Mouse (Mus musculus): ENCODE results near the gene Foxn2. TPM values are rescaled to one million over a fixed set of nuclear protein-coding genes. Genes with fewer than 3 reads are reported as not detected.
"Not testable (repeated sequence)": the region's sequence is repeated elsewhere in the genome, so short reads cannot be mapped to it uniquely, and the experiment has no call there.

Foxn2 gene
- total RNA-seq (2014; fragmentation: Nextera tagmentation) = 28.1 and 28.9 TPM in 2 replicates
- total RNA-seq (2017) = 34.3 and 40.1 TPM in 2 replicates

GRCm38 (mm10) chr17:88440285-88441000 lies at the start of gene Foxn2:
Gene Foxn2 (plus strand): TSS chr17:88440711.
- peak; percentile 89 for ATAC-seq (replicated peaks; ENCODE audit: low FRiP score, low TSS enrichment, poor library complexity, severe bottlenecking)

- no peak for ATAC-seq (replicated peaks; ENCODE audit: low FRiP score, low TSS enrichment, poor library complexity, severe bottlenecking)
Measured at GRCm38 (mm10) chr17:88397501-88397900, 43.0 kb upstream of the Foxn2 start.

DNA sequence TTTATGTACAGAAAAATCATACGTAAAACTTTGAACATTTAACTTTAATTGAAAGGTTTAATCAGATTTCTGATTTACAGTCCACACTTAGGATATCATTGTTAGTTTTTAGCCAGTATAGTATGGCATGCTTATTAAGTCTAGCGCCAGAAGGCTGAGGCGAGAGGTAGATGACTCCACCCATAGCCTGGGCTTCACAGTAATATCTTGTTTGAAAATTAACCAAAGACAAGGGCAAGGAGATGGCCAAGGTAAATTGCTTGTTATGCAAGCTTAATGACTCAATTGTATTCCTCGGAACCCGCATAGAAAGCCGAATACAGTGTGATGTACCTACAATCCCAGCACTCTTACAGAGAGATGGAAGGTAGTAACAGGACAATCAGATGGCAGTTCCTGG lies 42.4 kb upstream of the Foxn2 start:
- no peak for ATAC-seq (replicated peaks; ENCODE audit: low FRiP score, low TSS enrichment, poor library complexity, severe bottlenecking)

GRCm38 (mm10) chr17:88398854-88399253 lies 41.7 kb upstream of the Foxn2 start:
- no peak for ATAC-seq (replicated peaks; ENCODE audit: low FRiP score, low TSS enrichment, poor library complexity, severe bottlenecking)

DNA sequence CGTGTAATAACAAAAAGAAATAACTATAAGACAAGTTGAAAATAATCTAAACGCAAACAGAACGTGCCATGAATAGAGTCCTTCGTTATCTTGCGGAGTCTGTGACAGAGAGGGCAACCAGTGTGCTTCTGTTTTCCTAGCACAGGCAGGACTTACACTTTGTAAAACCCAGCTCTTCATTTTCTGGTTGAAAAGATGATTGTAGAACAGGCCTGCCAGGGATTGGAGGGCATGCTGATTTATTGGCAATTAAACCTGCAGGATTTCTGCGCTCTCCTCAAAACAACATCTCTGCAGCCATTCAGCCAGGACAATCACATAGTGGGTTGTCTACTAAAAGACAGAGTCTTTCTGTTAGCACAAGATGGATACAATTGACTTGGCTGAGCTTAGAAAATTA lies 40.4 kb upstream of the Foxn2 start:
- no peak for ATAC-seq (replicated peaks; ENCODE audit: low FRiP score, low TSS enrichment, poor library complexity, severe bottlenecking)

DNA sequence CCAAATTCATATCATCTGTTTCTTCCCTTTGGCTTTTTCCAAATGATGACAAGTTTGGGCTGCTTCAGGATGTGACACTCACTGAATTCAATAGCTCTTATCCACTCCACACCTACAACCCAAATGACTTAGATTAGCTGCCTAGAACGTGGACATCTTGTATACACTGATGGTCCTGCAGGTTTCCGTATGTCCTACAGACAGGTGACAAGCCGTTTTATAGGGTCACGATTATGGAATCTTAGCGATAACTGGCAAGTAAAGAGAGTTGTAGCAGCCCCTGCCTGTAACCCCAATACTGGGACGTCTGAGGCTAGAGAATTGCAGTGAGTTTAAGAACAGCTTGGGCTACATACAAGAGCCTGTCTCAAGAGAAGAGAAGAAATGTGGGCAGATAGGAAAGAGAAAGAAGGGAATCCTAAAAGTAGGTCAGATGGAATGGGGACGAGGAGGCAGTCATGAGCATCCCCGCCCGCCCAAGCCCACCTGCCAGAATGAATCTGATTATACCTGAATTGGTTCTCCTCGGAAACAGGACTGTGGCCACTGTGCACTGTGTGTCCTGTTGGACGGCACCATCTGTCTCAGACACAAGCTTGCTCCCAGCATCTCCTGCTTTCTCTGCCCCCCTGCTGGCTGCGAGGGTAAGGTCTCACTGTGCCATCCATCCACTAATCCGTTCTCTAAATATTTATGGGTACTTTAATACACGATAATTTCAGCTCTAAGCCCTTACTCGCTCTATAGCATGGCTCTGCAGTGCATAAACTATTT lies 39.6 kb upstream of the Foxn2 start:
- no peak for ATAC-seq (replicated peaks; ENCODE audit: low FRiP score, low TSS enrichment, poor library complexity, severe bottlenecking)

DNA sequence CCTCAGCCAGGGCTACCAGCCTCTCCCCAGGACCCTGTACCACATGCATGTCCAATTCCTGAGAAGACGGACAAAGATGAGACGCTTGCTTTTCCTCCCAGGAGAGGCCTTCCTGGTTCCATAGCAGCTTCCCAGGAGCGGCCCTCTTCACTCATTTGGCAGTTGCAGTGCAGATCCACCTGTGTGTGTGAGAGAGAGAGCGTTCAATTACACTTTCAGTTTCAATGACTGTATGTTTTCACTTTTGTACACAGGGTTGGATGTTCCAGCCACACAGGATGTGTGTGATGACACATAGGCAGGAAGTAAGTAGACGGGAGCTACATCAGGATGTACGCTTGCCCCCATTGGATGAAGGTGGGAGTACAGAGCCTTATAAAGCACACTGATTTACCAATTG lies 37.2 kb upstream of the Foxn2 start:
- ATAC-seq (replicated peaks; ENCODE audit: low FRiP score, low TSS enrichment, poor library complexity, severe bottlenecking) = no peak

DNA sequence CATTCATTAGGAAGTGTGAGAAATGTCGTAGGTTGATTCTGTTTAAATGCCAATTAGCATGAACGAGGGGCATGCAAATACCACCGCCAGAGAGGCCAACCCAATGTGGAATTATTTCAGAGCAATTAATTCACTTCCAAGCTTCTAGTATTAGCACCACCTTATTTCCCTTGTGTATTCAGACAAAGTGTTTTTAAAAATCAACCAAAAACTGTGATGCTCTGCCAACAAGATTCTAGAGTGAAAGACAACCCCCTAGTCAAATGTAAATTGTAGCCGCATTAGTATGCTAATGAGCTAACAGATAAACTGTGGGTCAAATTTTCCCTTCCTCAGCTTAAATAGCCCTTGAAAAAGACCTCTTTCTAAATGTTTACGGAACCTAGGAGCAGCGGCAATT lies 36.0 kb upstream of the Foxn2 start:
- no peak for ATAC-seq (replicated peaks; ENCODE audit: low FRiP score, low TSS enrichment, poor library complexity, severe bottlenecking)

DNA sequence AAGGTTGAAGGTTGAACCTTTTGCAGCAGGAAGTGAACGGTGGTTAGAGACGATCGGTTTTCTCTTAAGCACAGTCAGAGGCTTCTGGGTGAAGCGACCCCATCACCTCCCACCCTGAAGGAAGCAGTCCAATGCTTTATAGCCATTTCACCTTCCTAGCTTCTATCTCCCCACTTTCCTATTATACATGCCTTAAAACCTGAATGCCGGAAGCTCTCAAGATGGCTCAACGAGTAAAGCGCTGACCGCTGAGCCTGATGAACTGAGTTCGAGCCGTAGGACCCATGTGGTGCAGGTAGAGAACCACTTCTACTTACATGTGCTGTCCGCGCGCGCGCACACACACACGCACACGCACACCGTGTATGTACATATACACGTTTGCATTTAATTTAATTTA lies 35.4 kb upstream of the Foxn2 start:
- no peak; the same call in 1 of the 2 replicates for ATAC-seq (replicated peaks; ENCODE audit: low FRiP score, low TSS enrichment, poor library complexity, severe bottlenecking)

DNA sequence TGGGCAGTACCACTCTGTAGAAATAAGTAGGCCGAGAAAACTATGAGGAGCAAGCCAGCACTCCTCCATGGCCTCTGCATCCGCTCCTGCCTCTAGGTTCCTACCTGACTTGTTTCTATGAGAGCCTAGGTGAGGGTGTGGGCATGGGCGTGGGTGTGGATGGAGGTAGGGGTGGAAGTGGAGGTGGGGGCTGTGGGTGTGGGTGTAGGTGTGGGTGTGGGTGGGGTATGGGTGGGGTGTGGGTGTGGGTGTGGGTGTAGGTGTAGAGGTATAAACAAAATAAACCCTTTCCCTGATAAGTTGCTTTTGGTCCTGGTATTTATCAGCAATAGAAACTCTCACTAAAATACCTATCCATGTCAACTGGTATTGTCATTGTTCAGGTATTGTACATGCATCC lies 30.8 kb upstream of the Foxn2 start:
- ATAC-seq (replicated peaks; ENCODE audit: low FRiP score, low TSS enrichment, poor library complexity, severe bottlenecking) = no peak

GRCm38 (mm10) chr17:88413155-88413836 lies 27.2 kb upstream of the Foxn2 start:
- no peak for ATAC-seq (replicated peaks; ENCODE audit: low FRiP score, low TSS enrichment, poor library complexity, severe bottlenecking)

- no peak for ATAC-seq (replicated peaks; ENCODE audit: low FRiP score, low TSS enrichment, poor library complexity, severe bottlenecking)
Measured at GRCm38 (mm10) chr17:88420426-88420825, 20.1 kb upstream of the Foxn2 start.

GRCm38 (mm10) chr17:88421246-88421645 lies 19.3 kb upstream of the Foxn2 start:
- no peak for ATAC-seq (replicated peaks; ENCODE audit: low FRiP score, low TSS enrichment, poor library complexity, severe bottlenecking)

- peak; percentile 97 for ATAC-seq (replicated peaks; ENCODE audit: low FRiP score, low TSS enrichment, poor library complexity, severe bottlenecking)
Measured at GRCm38 (mm10) chr17:88430719-88431118, 9.8 kb upstream of the Foxn2 start.

DNA sequence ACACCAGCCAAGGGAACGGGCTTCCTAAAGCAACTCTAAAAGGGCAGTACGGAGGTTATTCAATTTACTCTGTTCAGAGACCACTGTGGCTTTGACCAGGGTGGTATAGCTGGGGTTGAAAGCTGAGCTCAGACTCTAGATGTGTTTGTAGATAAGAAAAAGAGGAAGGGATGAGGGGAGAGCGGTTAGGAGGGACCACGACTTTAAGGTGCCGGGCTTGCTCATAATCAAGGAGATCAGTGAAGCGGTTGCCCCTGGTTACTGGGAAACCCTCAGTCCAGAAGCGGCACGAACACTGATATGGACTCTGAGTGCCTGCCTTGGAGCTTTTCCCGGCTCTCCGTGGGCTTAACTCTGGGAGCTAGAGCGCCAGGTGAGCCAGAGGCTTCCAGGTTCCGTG lies 9.0 kb upstream of the Foxn2 start:
- ATAC-seq (replicated peaks; ENCODE audit: low FRiP score, low TSS enrichment, poor library complexity, severe bottlenecking) = peak; percentile 54

DNA sequence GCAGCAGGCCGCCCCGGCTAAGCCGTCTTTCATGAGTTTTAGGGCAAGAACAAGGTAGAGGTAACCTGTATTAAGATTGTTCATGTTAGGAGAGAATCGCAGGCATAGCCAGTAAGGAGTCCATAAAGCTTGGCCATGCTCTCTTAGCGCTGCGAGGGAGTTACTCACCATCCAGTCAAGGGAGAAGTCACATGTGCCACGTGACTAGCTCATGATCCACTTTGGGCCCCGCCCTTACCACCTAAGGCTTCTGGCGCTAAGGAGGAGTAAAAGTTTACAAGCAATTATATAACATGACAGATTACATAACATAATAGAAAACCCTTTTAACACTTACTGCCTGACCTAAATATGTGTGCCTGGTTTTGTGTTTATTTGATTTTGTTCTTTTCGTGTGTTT lies 8.5 kb upstream of the Foxn2 start:
- 0 out of 2 replicates have a peak, but pooled peaks have one; percentile 17 for ATAC-seq (replicated peaks; ENCODE audit: low FRiP score, low TSS enrichment, poor library complexity, severe bottlenecking)

DNA sequence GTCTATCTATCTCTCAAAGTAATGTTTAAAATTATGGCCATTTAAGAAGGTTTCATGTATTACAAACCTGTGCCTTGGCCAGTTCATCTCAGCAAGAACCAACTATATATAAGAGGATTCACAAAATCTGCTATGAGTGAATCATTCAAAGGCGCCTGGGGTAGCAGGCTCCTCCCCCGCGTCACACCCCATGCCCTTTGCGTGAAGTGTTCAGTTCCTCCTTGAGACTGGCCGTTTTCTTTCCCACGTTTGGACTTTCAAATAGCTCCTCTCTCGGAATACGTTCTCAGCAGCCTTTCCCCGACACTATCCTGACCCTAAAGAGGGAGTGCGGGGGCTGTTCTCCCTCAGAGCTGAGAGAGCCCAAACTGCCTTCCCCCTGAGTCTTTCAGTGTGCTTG lies 5.2 kb upstream of the Foxn2 start:
- ATAC-seq (replicated peaks; ENCODE audit: low FRiP score, low TSS enrichment, poor library complexity, severe bottlenecking) = no peak

DNA sequence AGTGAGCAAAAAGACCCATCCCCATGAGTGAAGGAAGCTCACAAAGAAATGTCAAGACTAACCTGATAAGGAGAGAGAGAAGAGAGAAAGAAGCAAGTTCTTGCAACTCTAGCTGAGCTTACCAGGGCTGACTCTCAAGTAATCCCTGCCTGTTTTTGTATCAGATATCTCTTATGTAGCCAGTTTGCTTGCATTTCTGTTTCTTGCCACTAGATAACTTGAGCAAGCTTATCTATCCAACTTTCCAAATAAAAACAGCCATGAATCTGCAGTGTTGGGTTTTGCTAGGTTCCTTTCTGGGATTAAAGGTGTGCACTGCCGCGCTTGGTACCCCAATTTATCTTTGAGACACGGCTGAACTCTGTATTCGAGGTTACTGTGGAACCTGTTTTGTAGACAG lies 4.2 kb upstream of the Foxn2 start:
- ATAC-seq (replicated peaks; ENCODE audit: low FRiP score, low TSS enrichment, poor library complexity, severe bottlenecking) = no peak

- not testable (repeated sequence) for ATAC-seq (replicated peaks; ENCODE audit: low FRiP score, low TSS enrichment, poor library complexity, severe bottlenecking)
Measured at GRCm38 (mm10) chr17:88436749-88437148, 3.8 kb upstream of the Foxn2 start.

DNA sequence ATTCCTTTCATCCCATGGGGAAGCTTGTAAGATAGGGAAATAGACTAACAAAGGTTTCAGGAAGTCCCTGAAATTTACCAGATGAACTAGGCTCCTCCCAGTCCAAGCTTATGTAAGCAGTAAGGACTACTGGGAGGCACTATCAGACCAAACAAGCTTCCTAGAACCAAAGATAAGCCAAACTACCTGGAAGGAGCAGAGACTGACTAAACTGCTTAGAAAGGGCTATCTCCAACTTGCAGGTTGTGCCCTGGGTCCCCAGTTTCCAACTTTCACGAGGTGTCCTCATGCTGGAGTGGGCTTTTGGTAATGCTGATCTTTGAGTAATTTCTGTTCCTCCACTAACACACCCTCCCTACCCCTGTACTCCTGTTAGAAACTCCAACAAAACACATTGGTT lies 3.1 kb upstream of the Foxn2 start:
- ATAC-seq (replicated peaks; ENCODE audit: low FRiP score, low TSS enrichment, poor library complexity, severe bottlenecking) = no peak
